Mouse (Mus musculus): ENCODE results near the gene Calhm1.
A peak's percentile ranks its signal among the peaks of the same experiment; 100 is the strongest.

DNA sequence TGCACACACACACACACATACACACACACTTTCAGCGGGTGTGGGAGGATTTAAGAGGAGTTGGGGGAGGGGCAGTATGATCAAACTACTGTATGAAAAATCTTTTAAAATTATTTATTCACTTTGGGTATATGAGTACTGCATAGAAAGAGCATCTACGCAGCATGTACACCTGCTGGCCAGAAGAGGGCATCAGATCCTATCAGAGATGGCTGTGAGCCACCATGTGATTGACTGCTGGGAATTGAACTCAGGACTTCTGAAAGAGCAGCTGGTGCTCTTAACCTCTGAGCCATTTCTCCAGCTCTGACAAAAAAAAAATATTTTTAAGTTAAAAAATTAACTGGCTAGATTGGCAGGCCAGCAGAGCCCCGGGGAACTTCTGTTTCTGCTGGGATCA is 30.5 kb upstream of the Calhm1 start:
- TF ChIP-seq MAX (IDR thresholded peaks at IDR 0.05; ENCODE audit: low read length) (peak; percentile 31; the same call in 1 of the 2 replicates), SMC3 (IDR thresholded peaks at IDR 0.05; ENCODE audit: low read depth, low read length) (peak; percentile 60), SIN3A (IDR thresholded peaks at IDR 0.05; ENCODE audit: low read length) (no peak), CTCF (IDR thresholded peaks at IDR 0.05 in 2 of 3, conservative IDR thresholded peaks at IDR 0.05 in 1 of 3; ENCODE audit: control insufficient read depth in 1 of 3, insufficient read depth in 1 of 3, low read depth in 2 of 3, low read length in 3 of 3, poor library complexity in 1 of 3, severe bottlenecking in 1 of 3) (peak; percentile 51 to 71 (median 70); a peak in 5 of 6 replicates), TCF12 (IDR thresholded peaks at IDR 0.05; ENCODE audit: low read depth, low read length) (no peak), GABPA (IDR thresholded peaks at IDR 0.05; ENCODE audit: low read depth, low read length) (no peak), POLR2A (IDR thresholded peaks at IDR 0.05; ENCODE audit: control insufficient read depth in 1 of 2, insufficient read depth in 1 of 2, low read depth in 1 of 2, low read length in 2 of 2, poor library complexity in 1 of 2) (no peak)

Measured in MEL (cell line).